Mouse (Mus musculus): ENCODE results near the gene Lmntd2. TPM values are rescaled to one million over a fixed set of nuclear protein-coding genes. Genes with fewer than 3 reads are reported as not detected.

The Lmntd2 gene
- total RNA-seq, 2 experiments from 2014 or later, result not detected

DNA sequence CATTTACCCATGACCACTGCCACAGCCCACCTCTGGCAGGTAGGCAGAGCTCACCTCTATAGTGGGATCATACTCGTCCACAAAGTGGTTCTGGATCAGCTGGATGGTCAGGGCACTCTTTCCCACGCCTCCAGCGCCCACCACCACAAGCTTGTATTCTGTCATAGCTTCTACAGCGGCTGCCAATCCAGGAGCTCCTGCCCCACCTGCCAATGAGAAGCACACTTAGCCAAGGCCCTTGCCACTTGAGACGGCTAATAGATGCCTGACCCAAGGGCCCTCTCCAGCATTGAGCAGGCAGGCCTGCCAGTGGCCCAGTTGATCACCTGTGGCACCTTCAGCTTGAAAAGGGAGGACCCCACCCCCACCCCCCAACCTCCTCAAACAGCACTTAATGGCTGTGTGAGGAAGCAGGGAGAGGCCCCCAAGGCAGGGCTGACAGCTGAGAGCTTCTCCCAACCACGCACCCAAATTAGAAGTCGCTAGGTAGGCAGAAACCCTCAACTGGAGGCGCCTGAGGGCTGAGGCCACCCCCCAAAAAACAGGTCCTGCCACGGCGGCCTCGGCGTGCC is 21.0 kb downstream of the Lmntd2 start:
- no peak for DNase-seq
- intact Hi-C loops (cut with DNase I), result no loop called here

DNA sequence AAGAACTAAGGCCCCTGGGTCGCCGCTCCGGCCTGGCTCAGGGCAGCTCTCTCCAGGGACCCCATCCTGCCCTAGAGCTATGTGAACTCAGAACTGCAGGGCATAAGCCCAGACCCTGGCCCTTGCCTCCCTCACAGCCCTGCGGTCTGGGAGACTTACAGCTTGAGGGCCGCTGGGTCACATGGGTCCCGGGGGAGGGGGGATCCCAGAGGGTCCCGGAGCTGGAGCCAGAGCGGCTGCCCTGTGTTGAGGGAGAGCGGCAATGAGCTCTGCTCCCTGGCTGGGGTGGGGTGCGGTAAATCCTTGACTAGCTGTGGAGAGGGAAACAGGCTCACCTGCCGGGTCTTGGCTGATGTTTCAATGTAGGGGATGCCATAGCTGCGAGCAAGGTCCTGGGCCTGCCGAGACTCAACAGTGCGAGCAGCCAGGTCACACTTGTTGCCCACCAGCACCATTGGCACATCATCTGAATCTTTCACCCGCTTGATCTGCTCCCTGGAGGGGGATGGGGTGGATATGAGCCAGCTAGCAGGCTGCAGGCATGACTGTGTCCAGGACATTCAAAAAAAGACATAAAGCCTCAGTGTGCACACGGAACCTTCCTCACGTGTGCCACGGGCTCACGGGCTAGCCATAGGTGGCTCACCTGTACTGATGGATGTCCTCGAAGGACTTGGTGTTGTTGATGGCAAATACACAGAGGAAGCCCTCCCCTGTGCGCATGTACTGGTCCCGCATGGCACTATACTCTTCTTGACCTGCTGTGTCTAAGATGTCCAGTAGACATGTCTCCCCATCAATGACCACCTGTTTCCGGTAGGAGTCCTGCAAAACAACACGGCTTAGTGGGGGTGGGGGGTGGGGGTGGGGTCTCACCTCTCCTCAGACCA is 21.8 kb downstream of the Lmntd2 start:
- intact Hi-C loops (cut with DNase I), result no loop called here
- no peak for DNase-seq

DNA sequence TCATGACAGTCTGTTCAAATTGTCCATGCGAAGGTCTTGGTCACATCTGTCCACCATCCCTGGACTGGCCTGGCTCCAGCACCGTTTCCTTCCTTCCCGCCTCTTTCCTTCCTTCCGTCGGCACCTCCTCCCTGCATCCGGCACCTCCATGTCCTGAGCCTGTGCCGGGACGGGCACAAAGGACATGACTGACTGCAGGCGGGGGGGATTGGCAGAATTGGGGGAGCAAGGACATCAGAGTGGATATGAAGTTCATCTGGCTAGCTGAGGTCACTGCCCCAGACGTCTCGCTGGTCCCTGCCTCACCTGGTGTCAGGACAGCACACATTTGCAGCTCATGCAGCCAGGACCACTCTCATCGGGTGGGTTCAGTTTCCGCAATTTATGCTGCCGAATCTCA is 22.8 kb downstream of the Lmntd2 start:
- intact Hi-C loops (cut with DNase I), result no loop called here
- DNase-seq, result peak; percentile 27 to 34

DNA sequence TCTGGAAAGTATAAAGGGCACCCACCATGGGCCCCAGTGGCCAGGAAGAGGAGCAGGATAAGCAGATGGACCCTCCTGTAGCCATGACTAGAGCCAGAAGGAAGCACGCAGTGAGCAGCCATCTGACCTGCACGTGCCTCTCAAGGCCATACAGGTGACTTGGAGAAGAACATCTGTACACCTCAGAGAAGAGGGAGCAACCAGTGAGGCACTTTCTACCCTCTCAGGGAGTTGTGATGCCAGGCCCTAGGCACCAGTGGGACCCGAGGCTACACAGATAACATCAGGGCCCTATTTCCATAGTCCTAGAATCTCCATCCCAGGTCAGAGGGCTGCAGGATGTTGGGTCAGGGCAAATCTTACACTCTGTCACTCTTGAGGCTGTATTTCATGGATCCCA is 23.7 kb downstream of the Lmntd2 start:
- no peak for DNase-seq
- intact Hi-C loops (cut with DNase I), result no loop called here

DNA sequence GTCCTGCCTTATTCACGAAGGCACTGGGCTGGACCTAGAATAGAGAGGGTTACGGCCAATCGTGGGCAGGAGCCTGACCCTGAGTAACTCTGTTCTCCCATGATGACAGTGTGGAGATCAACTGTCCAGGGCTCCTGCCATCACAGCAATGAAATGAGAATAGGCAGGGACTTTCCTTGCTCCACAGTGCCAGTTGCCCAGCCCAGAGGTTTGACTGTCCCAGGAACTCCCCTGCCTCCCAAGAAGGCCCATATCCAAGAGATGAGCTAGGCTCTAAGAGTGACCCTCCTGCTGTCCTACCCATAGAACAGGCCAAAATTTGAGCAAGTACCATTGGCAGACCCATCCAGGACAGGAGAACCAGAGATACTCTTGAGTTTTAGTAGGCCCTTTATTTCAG is 25.1 kb downstream of the Lmntd2 start:
- DNase-seq, result no peak
- intact Hi-C loops (cut with DNase I), result no loop called here

DNA sequence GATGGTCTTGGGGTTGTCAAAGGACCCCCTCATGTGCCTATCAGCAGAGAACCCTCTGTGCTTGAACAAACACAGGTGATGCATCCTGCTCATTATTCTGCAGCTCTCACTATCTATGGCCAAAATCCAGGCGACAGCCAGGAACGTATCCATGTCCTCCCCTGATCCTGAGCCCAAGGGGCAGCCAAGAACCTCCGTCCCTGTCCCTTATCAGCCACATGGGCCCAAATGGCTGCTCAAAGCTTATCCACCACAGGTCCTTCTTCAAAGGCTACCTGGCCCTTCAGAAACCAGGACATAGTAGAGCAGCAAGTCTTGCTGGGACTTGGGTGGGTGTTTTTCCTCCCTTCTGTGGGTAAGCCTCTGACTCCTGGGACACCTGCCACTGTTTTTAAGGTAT is 25.7 kb downstream of the Lmntd2 start:
- no peak for DNase-seq
- intact Hi-C loops (cut with DNase I), result no loop called here

DNA sequence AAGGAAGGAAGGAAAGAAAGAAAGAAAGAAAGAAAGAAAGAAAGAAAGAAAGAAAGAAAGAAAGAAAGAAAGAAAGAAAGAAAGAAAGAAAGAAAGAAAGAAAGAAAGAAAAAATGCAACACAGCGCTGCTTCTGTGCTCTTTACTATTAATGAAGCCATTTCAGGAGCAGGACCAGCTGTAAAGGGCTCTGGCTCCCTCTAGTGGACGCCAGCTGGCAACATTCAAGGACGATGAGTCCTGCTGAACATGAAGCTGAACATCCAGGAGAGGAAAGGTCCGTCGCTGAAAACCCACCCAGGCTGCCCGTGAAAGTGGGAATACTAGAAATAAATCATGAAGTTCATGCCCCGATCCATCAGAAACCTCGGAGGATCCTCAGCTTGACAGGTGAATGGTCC is 37.7 kb downstream of the Lmntd2 start:
- peak; percentile 87 to 93 for DNase-seq
- intact Hi-C loops (cut with DNase I), result loop anchor here (1.0 to 5.0 kb wide), 4 partner anchors 84 to 269 kb away; no protein-coding TSS in a partner anchor

DNA sequence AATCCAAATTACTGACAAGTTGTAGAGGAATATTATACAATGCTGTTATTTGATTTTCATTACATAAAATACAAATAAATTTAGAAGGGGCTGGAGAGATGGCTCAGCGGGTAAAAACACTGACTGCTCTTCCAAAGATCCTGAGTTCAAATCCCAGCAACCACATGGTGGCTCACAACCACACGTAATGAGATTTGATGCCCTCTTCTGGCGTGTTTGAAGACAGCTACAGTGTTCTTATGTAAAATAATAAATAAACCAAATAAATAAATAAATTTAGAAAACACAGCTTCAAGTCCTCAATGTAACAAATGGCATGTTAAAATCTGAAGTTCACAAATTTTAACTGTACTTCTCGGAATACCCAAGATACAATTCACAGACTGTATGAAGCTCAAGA is 38.8 kb downstream of the Lmntd2 start:
- intact Hi-C loops (cut with DNase I), result loop anchor here (5.0 kb wide), 2 partner anchors 103 to 268 kb away; no protein-coding TSS in a partner anchor
- DNase-seq, result no peak

DNA sequence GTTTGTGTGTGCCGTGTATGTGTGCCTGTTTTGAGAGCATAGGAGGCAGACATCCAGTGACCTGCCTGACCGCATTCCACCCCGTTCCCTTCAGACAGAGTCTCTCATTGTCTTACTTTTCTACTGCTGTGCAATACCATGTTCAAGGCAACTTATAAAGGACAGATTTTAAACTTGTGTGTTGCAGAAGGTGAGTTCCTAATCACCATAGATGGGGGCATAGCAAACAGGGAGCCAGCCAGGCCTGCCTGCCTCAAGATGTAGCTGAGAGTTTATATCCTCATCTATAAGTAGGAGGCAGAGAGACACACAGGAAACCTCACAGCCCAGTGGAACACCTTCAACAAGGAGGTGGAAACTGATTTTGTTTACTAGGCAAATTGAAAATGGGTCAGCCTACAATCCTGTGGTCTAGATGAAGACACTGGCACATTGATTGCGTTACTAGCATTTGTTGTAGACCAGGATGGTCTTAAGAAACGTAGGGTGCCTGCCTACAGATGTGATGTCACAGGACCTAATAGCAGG is 40.5 kb downstream of the Lmntd2 start:
- DNase-seq, result no peak
- intact Hi-C loops (cut with DNase I), result loop anchor here (5.0 kb wide), 3 partner anchors 51 to 316 kb away; partner anchors contain the start of genes Bet1l, Gm45785, Ptdss2 and Ric8a

DNA sequence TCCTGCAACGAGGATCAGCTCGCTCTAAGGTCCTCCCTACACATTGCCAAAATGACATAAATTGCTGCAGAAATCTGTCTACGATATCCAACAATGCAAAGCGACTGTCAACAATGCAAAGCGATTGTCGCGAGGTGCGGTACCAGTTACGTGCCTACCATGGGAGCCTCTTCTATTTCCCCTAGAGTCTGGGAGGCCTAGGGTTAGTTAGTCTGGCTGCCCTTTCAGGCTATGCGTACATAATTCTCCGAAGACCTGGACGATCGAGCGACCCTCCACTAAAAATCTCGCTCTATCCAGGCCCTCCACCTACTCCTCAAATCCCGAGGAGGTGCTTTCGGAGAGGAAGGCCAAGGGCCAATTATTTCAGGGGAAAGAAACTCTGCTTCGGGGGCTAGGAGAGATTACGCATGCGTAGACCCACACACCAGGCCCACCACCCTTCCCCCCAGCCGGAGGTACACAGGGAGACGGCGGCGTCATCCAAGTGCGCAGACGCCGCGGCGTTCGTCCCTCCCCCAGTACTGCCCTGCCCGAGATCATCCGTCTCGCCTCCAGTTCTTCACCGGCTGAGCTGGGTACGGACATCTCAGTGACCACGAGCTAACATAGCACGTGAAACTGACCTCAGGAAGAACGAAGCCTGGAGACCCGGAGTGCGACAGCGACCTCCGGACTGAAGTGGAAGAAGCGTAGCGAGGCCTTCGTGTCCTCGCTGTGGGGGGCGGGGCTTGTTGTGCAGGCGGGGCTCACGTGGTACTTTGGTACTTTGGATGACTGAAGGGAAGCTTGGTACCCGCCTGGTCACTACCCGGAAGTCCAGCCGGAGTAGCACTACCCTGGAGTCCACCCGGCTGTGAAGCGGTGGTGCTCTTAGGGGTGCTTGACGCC is 41.5 kb downstream of the Lmntd2 start, which contains the start of gene Rnh1:
TSS of gene Rnh1 (minus strand) at position 742 of the 891 bp plus-strand sequence.
- DNase-seq, result peak; percentile 90 to 91
- intact Hi-C loops (cut with DNase I), result loop anchor here (5.0 kb wide), 3 partner anchors 50 to 315 kb away; partner anchors contain the start of genes Bet1l, Gm45785, Ptdss2 and Ric8a

DNA sequence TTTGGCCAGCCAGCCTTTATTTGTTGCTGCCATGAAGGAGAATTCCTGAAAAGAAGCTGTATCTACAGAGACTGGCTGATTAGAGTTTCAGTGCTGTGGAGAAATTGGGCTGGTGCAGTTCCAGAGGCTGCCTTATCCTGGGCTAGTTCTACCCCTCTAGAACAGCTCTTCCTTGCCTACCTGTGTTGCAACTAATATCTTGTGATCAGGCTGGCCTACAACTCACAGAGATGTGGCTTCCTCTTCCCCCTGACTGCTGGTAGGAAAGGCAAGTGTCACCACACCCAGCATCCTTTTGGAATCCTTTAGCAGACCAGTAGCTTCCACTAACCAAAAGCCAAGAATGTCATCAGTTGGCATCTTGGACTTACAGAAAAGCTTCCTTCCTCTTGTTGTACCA is 44.0 kb downstream of the Lmntd2 start:
- no peak for DNase-seq
- intact Hi-C loops (cut with DNase I), result loop anchor here (5.0 to 10.0 kb wide), 4 partner anchors 48 to 313 kb away; partner anchors contain the start of genes Bet1l, Gm45785, Phrf1 and Ptdss2

DNA sequence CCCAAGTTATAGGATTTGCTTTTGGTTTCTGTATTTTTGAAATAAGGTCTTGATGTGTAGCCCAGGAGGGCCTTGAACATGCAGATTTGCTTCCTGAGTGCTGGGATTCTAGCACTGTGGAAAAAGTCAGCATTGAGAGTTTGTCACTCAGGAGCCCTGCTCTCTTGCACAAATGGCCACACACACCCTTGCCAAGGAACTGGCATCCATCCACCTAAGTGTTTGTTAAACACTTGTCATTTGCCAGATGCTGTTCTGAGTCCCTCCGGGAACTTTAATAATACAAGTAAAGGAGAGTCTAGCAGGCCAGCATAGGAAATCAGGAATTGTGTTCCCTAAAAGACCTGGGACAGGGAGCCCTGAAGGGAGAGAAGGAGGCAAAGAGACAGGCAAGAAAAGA is 44.6 kb downstream of the Lmntd2 start:
- intact Hi-C loops (cut with DNase I), result loop anchor here (10.0 kb wide), 1 partner anchor 56 kb away; the partner anchor contains the start of gene Phrf1
- no peak for DNase-seq

DNA sequence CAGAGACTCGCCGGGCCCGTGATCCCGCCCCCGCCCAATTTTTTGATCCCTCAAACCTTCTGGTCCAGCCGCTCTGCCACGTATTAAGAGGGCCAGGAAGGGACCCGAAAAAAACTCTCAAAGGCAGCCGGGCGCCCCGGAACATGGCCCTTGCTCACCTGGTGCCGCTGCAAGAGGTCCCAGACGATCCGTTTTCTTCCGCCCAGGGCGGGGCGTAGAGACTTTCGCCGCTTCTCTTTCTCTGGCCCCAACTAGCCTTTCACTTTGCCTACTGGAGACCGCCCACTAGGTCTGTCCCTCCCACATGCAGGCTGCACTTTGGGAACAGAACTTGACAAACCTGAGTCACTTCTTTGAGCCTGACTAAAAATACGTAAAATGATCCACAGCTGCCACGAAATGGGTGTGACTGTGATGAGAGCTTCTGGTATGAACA is 45.3 kb downstream of the Lmntd2 start:
- intact Hi-C loops (cut with DNase I), result loop anchor here (10.0 kb wide), 1 partner anchor 56 kb away; the partner anchor contains the start of gene Phrf1

DNA sequence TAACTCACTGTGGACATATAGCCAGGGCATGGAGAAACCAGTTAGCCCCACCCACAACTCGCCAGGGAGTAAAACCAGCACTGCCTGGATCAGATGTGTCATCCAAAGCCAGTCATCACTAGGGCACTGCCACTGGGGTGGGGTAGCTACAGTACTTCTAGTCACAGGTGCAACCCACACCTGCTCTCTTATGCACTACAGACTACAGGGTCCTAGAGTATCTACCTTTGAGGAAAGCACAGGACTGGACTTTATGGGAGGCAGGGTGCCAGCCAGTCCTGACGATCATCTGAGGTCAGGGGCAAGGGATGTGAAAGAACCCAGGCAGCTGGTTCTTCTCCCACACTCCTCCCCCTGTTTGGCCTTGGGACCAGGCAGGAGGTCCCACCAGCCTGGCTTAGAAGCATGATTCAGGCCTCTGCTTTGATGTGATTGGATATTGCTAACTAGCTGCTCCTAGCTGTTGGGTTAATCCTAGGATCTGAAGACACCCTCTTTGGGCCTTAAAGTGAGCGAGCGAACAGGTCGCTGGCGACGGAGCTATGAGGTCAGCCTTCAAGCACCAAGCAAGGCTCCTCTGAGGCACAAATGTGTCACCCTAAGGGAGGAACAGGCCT is 45.9 kb downstream of the Lmntd2 start:
- intact Hi-C loops (cut with DNase I), result loop anchor here (10.0 kb wide), 1 partner anchor 57 kb away; the partner anchor contains the start of gene Phrf1
- peak; percentile 37 to 59 for DNase-seq

More for the DNA sequence above, 45.3 kb downstream of the Lmntd2 start:
- peak; percentile 69 for DNase-seq

DNA sequence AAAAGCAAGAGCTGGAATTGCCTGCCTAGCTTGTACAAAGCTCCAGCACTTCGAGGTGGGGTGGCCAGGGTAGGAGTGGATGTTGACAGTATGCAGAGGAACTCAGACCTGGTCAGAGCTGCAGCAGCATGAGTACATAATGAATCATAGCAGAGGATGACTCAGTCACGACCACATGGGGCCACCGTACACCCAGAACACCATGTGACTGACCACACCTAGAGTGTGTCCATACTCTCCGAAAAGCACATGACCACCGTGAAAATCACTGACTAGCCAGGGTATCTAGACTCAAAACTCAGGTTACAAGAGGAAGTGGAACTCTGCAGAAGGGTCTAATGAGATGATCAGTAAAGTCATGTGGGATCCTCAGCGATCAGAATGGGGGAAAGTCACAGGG is 49.0 kb downstream of the Lmntd2 start:
- intact Hi-C loops (cut with DNase I), result loop anchor here (10.0 kb wide), 1 partner anchor 60 kb away; the partner anchor contains the start of gene Phrf1
- DNase-seq, result no peak

DNA sequence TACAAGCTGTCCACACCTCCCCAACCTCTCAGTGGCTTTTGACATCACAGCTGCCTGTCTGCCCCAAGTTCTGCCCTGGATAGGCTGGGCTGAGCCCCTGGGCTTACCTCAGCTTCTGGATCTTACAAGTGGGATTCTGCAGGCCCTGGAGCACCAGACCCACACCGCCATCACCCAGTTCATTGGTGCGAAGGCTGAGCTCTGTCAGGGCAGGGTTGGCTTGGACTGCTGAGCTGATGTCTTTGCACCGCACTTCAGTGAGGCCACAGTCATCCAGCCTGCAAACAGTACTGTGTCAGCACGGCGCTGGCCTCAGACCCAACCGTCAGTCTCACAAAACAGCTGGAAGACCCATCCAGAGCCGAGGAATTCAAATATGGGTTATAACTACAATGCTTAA is 49.5 kb downstream of the Lmntd2 start:
- DNase-seq, result no peak
- intact Hi-C loops (cut with DNase I), result loop anchor here (10.0 kb wide), 1 partner anchor 60 kb away; the partner anchor contains the start of gene Phrf1

Data from heart, postnatal 14 days (tissue).